Mouse (Mus musculus) limb, embryonic 14.5 days (tissue): ENCODE results near the gene Fto. TPM values are rescaled to one million over a fixed set of nuclear protein-coding genes. Genes with fewer than 3 reads are reported as not detected.

ENCODE experiments used
- ATAC-seq: fragments of 200-750 bp; cut with Nextera tagmentation; 2 replicates; pipeline ENCODE4 v1.8.0; 2017; ENCODE audit warnings: low read depth, moderate number of reproducible peaks, moderate TSS enrichment; ENCODE audit not compliant: low FRiP score
- DNase-seq: peaks from one replicate; pipeline ENCODE4 v3.0.0-alpha.2; 2015; ENCODE audit warnings: low spot score
- H3K27ac ChIP-seq: fragments of 300-500 bp; sonication (generic); replicated peaks from 2 replicates; pipeline ENCODE4 v1.5.1; 2014; ENCODE audit warnings: low read depth, mild to moderate bottlenecking, low read length, moderate library complexity, mixed read lengths
- H3K27me3 ChIP-seq: fragments of 300-500 bp; sonication (generic); 2 replicates; pipeline ENCODE4 v1.6.1; 2014; ENCODE audit warnings: low read length, mixed read lengths; ENCODE audit not compliant: control insufficient read depth, insufficient read depth
- H3K36me3 ChIP-seq: fragments of 300-500 bp; sonication (generic); 2 replicates; pipeline ENCODE4 v1.6.1; 2014; ENCODE audit warnings: mild to moderate bottlenecking, low read length, moderate library complexity, mixed read lengths; ENCODE audit not compliant: control insufficient read depth, insufficient read depth
- H3K4me1 ChIP-seq: fragments of 300-500 bp; sonication (generic); 2 replicates; pipeline ENCODE4 v1.6.1; 2014; ENCODE audit warnings: antibody characterized with exemption, low read length, mixed read lengths; ENCODE audit not compliant: control insufficient read depth, insufficient read depth
- H3K4me2 ChIP-seq: fragments of 300-500 bp; sonication (generic); replicated peaks from 2 replicates; pipeline ENCODE4 v1.6.1; 2014; ENCODE audit warnings: low read depth, mild to moderate bottlenecking, low read length, moderate library complexity; ENCODE audit not compliant: severe bottlenecking
- H3K4me3 ChIP-seq: fragments of 300-500 bp; sonication (generic); replicated peaks from 2 replicates; pipeline ENCODE4 v1.5.1; 2014; ENCODE audit warnings: low read length
- H3K9ac ChIP-seq: fragments of 300-500 bp; sonication (generic); 2 replicates; pipeline ENCODE4 v1.6.1; 2014; ENCODE audit warnings: mild to moderate bottlenecking, low read depth, low read length, moderate library complexity; ENCODE audit not compliant: severe bottlenecking
- H3K9me3 ChIP-seq: fragments of 300-500 bp; sonication (generic); 2 replicates; pipeline ENCODE4 v1.6.1; 2016; ENCODE audit warnings: low read length; ENCODE audit not compliant: control insufficient read depth
- POLR2A ChIP-seq: fragments of 200-500 bp; IDR thresholded peaks from 2 replicates; pipeline ENCODE4 v1.8.0; 2012; ENCODE audit warnings: inconsistent platforms, mild to moderate bottlenecking, moderate library complexity, borderline replicate concordance; ENCODE audit not compliant: insufficient read depth, insufficient read length; ENCODE audit errors: extremely low read depth
- WGBS: fragments of 180-500 bp; shearing (Covaris S2); extraction: QIAGEN DNeasy Blood & Tissue Kit; methylation state at CpG from one replicate; pipeline ENCODE4 v1.1.7; 2014; 5-methylcytosine and 5-hydroxymethylcytosine counted together
- polyA plus RNA-seq, 2 experiments: library from polyadenylated mRNA; depleted of rRNA in 1 of 2; stranded (reverse) in 1 of 2; unstranded in 1 of 2; fragments of >200 nt; fragmentation: Nextera tagmentation in 1 of 2; extraction: Ambion mirVana in 1 of 2; gene quantifications; 2 replicates each; pipeline versions ENCODE4 v1.2.1 to v1.2.3; 2012 to 2014

Gene Fto
- polyA plus RNA-seq, 2 experiments = 80.0 to 107 TPM

GRCm38 (mm10) chr8:91676928-91677327 lies 363.6 kb downstream of the Fto start:
- Histone ChIP-seq H3K4me3 (no peak overlapping the region), H3K9me3 (no peaks in the 10 kb centered on the region), H3K9ac (no peak overlapping the region), H3K4me1 (peaks cover 3% of the 10 kb centered on the region; the same call in 1 of the 2 replicates), H3K27ac (no peak overlapping the region), H3K4me2 (no peak overlapping the region), H3K36me3 (no peaks in the 10 kb centered on the region), H3K27me3 (peaks cover 50% of the 10 kb centered on the region)
- WGBS = 67% methylated on average over 3 of the region's 3 CpGs
- DNase-seq (no peak), ATAC-seq (no peak)
- TF ChIP-seq POLR2A = no peak

- no peak for TF ChIP-seq POLR2A
- Histone ChIP-seq H3K4me1 (peaks cover 3% of the 10 kb centered on the region; the same call in 1 of the 2 replicates), H3K9ac (no peak overlapping the region), H3K27ac (no peak overlapping the region), H3K36me3 (no peaks in the 10 kb centered on the region), H3K9me3 (no peaks in the 10 kb centered on the region), H3K4me2 (no peak overlapping the region; the same call in 1 of the 2 replicates), H3K27me3 (peaks cover 69% of the 10 kb centered on the region), H3K4me3 (no peak overlapping the region)
- WGBS = 14% methylated on average over 15 of the region's 15 CpGs
- no peak for DNase-seq
- ATAC-seq = no peak
These were observed 366.1 kb downstream of the Fto start for GRCm38 (mm10) chr8:91679451-91679850.

GRCm38 (mm10) chr8:91680125-91680524 lies 366.8 kb downstream of the Fto start:
- no peaks in the 10 kb centered on the region for H3K9me3 ChIP-seq
- DNase-seq (no peak), ATAC-seq (no peak)
- no peak for TF ChIP-seq POLR2A
- H3K27me3 ChIP-seq = peaks cover 74% of the 10 kb centered on the region
- no peak overlapping the region for H3K9ac ChIP-seq
- H3K4me3 ChIP-seq = no peak overlapping the region
- no peak overlapping the region; the same call in 1 of the 2 replicates for H3K4me2 ChIP-seq
- WGBS = 28% methylated on average over 5 of the region's 5 CpGs
- H3K27ac ChIP-seq = no peak overlapping the region
- peaks cover 3% of the 10 kb centered on the region; the same call in 1 of the 2 replicates for H3K4me1 ChIP-seq
- no peaks in the 10 kb centered on the region for H3K36me3 ChIP-seq

GRCm38 (mm10) chr8:91684596-91685317 lies 371.4 kb downstream of the Fto start:
- H3K9ac ChIP-seq = no peak overlapping the region
- ATAC-seq = no peak
- no peak overlapping the region for H3K27ac ChIP-seq
- no peak overlapping the region for H3K4me2 ChIP-seq
- DNase-seq = no peak
- no peaks in the 10 kb centered on the region for H3K36me3 ChIP-seq
- WGBS = 72% methylated on average over 6 of the region's 6 CpGs
- peaks cover 76% of the 10 kb centered on the region for H3K27me3 ChIP-seq
- TF ChIP-seq POLR2A = no peak
- no peak overlapping the region for H3K4me3 ChIP-seq
- 0 out of 2 replicates have a peak, but pooled peaks cover 3% of the 10 kb centered on the region for H3K4me1 ChIP-seq
- H3K9me3 ChIP-seq = no peaks in the 10 kb centered on the region

- peaks cover 69% of the 10 kb centered on the region for H3K27me3 ChIP-seq
These were observed 372.1 kb downstream of the Fto start for GRCm38 (mm10) chr8:91685408-91685807.

More at GRCm38 (mm10) chr8:91685408-91685807, 372.1 kb downstream of the Fto start:
- 51% methylated on average over 3 of the region's 3 CpGs for WGBS
- DNase-seq (no peak), ATAC-seq (no peak)
- H3K4me3 ChIP-seq = no peak overlapping the region
- H3K4me2 ChIP-seq = no peak overlapping the region
- H3K36me3 ChIP-seq = no peaks in the 10 kb centered on the region
- TF ChIP-seq POLR2A = no peak
- no peaks in the 10 kb centered on the region for H3K4me1 ChIP-seq
- no peaks in the 10 kb centered on the region for H3K9me3 ChIP-seq
- H3K9ac ChIP-seq = no peak overlapping the region
- no peak overlapping the region for H3K27ac ChIP-seq
